13 mouse cellular contexts compared by ENCODE assay signal in genomic region chr13:83997599-83998369, GRCm38 (mm10).
DNase-seq lines count a peak whose midpoint lies in the region; TF ChIP-seq lines count a peak whose summit lies in the region.
"Had no signal": no experiment of that assay in that cellular context is flagged by ENCODE, and none has a peak within 500 bp of the region (broad histone marks: within the 10 kb centered on the region; RNA-seq: fewer than 3 reads in every experiment).

No protein-coding gene starts in this region.

- in situ Hi-C loops in CH12.LX (cut with MboI; ENCODE audit: low pct_ligation_motif_present, low pct_unique_long_range_greater_than_20kb, low sequenced_read_pairs) = no loop called here

- no peak overlapping the region for H3K27ac ChIP-seq in CH12.LX (ENCODE audit: insufficient read depth, low read depth)
- peak overlapping the region; percentile 66 for H3K27ac ChIP-seq in hindbrain, embryonic 10.5 days
- H3K27ac ChIP-seq in midbrain, embryonic 10.5 days (replicated peaks) = peak overlapping the region; percentile 79
- H3K27ac ChIP-seq in heart, adult 2 months = no peak overlapping the region
- H3K27ac ChIP-seq: limb, embryonic 15.5 days; stomach, embryonic 15.5 days had no signal

- dilution Hi-C loops in CH12.LX (cut with MboI; ENCODE audit: extremely low pct_ligation_motif_present, extremely low pct_unique_long_range_greater_than_20kb, low sequenced_read_pairs) = no loop called here

- no peak overlapping the region for H3K9ac ChIP-seq in CH12.LX (ENCODE audit: insufficient read depth, low read depth)
- no peak overlapping the region for H3K9ac ChIP-seq in heart, adult 2 months (ENCODE audit: low read depth, low read length)
- H3K9ac ChIP-seq: limb, embryonic 15.5 days; stomach, embryonic 15.5 days had no signal

- no peaks in the 10 kb centered on the region for H3K4me1 ChIP-seq in CH12.LX (ENCODE audit: control insufficient read depth in 1 of 2, insufficient read depth in 2 of 2)
- H3K4me1 ChIP-seq in hindbrain, embryonic 10.5 days (replicated peaks) = peaks cover 9% of the 10 kb centered on the region
- peaks cover 10% of the 10 kb centered on the region for H3K4me1 ChIP-seq in midbrain, embryonic 10.5 days
- no peaks in the 10 kb centered on the region for H3K4me1 ChIP-seq in heart, adult 2 months (ENCODE audit: control insufficient read depth, insufficient read depth, low read length)
- H3K4me1 ChIP-seq: limb, embryonic 15.5 days; stomach, embryonic 15.5 days had no signal

- no peak overlapping the region for H3K4me3 ChIP-seq in CH12.LX (replicated peaks in 1 of 3; ENCODE audit: low read depth in 2 of 3, low read length in 2 of 3, poor library complexity in 1 of 3)
- no peak overlapping the region for H3K4me3 ChIP-seq in hindbrain, embryonic 10.5 days
- no peak overlapping the region for H3K4me3 ChIP-seq in midbrain, embryonic 10.5 days
- no peak overlapping the region for H3K4me3 ChIP-seq in heart, adult 2 months
- H3K4me3 ChIP-seq: limb, embryonic 15.5 days; myocyte; stomach, embryonic 15.5 days had no signal

- TF ChIP-seq CTCF in CH12.LX (conservative IDR thresholded peaks at IDR 0.05 in 1 of 2, IDR thresholded peaks at IDR 0.05 in 1 of 2; ENCODE audit: low read depth in 2 of 2, low read length in 2 of 2) = no peak
- no peak for TF ChIP-seq CTCF in heart, adult 2 months (IDR thresholded peaks at IDR 0.05)

- H3K79me2 ChIP-seq in CH12.LX (replicated peaks; ENCODE audit: control insufficient read depth, extremely low read depth, insufficient read depth, poor library complexity, severe bottlenecking) = no peaks in the 10 kb centered on the region
- H3K79me2 ChIP-seq in heart, adult 2 months (replicated peaks; ENCODE audit: control insufficient read depth, insufficient read depth, low read length) = no peaks in the 10 kb centered on the region

- no peak overlapping the region for H3K4me2 ChIP-seq in CH12.LX (ENCODE audit: insufficient read depth, low read depth, poor library complexity, severe bottlenecking)
- H3K4me2 ChIP-seq: limb, embryonic 15.5 days; stomach, embryonic 15.5 days had no signal

- DNase-seq in CH12.LX (ENCODE audit: extremely low read depth) (no peak), ZHBTc4 (ENCODE audit: low read depth, low spot score) (peak; percentile 55)
- DNase-seq in hindbrain, embryonic 10.5 days (ENCODE audit: low spot score) = no peak
- peak; percentile 17 for DNase-seq in midbrain, embryonic 10.5 days (ENCODE audit: low spot score)
- DNase-seq in heart, adult 2 months = no peak
- DNase-seq in thymus, postnatal 14 days = no peak
- no peak for DNase-seq in urinary bladder, postnatal 36 days (ENCODE audit: low spot score in 2 of 2)
- no peak for DNase-seq in cerebellum, adult 11-12 months
- DNase-seq: heart, adult 18-20 months; right cerebral cortex, postnatal 25 days had no signal

- TF ChIP-seq POLR2A in CH12.LX (IDR thresholded peaks at IDR 0.05; ENCODE audit: low read depth, low read length) = no peak
- no peak for TF ChIP-seq POLR2A in heart, adult 2 months (IDR thresholded peaks at IDR 0.05; ENCODE audit: insufficient read depth, low read depth, low read length)

- H3K27me3 ChIP-seq in CH12.LX (replicated peaks) = no peaks in the 10 kb centered on the region
- H3K27me3 ChIP-seq in hindbrain, embryonic 10.5 days (ENCODE audit: insufficient read depth, poor library complexity, severe bottlenecking) = no peaks in the 10 kb centered on the region
- H3K27me3 ChIP-seq in midbrain, embryonic 10.5 days (ENCODE audit: low read depth, poor library complexity, severe bottlenecking) = no peaks in the 10 kb centered on the region
- no peaks in the 10 kb centered on the region for H3K27me3 ChIP-seq in heart, adult 2 months (ENCODE audit: control insufficient read depth, insufficient read depth, low read length)
- H3K27me3 ChIP-seq: limb, embryonic 15.5 days; stomach, embryonic 15.5 days had no signal

- TF ChIP-seq EP300 in CH12.LX (IDR thresholded peaks at IDR 0.05; ENCODE audit: low read length) = no peak
- TF ChIP-seq EP300 in heart, adult 2 months (IDR thresholded peaks at IDR 0.05; ENCODE audit: insufficient read depth, low read depth, low read length) = no peak

- no peak for TF ChIP-seq RAD21 in CH12.LX (IDR thresholded peaks at IDR 0.05; ENCODE audit: low read depth, low read length)

- H3K36me3 ChIP-seq in CH12.LX (replicated peaks in 1 of 2; ENCODE audit: control insufficient read depth in 1 of 2, insufficient read depth in 1 of 2, low read length in 1 of 2) = no peaks in the 10 kb centered on the region
- no peaks in the 10 kb centered on the region for H3K36me3 ChIP-seq in hindbrain, embryonic 10.5 days
- no peaks in the 10 kb centered on the region for H3K36me3 ChIP-seq in midbrain, embryonic 10.5 days
- no peaks in the 10 kb centered on the region for H3K36me3 ChIP-seq in heart, adult 2 months (ENCODE audit: control insufficient read depth, insufficient read depth, low read length)
- H3K36me3 ChIP-seq: limb, embryonic 15.5 days; stomach, embryonic 15.5 days had no signal

- WGBS in hindbrain, embryonic 10.5 days = 60% methylated on average over 12 of the region's 12 CpGs
- WGBS in midbrain, embryonic 10.5 days = 58% methylated on average over 12 of the region's 12 CpGs
- WGBS in heart, adult 2 months = 58% methylated on average over 12 of the region's 12 CpGs

- H3K9me3 ChIP-seq in CH12.LX (replicated peaks; ENCODE audit: low read length) = no peaks in the 10 kb centered on the region
- H3K9me3 ChIP-seq in hindbrain, embryonic 10.5 days = no peaks in the 10 kb centered on the region
- H3K9me3 ChIP-seq in midbrain, embryonic 10.5 days (replicated peaks) = no peaks in the 10 kb centered on the region
- H3K9me3 ChIP-seq: limb, embryonic 15.5 days; stomach, embryonic 15.5 days had no signal

- intact Hi-C loops in heart, adult 2 months (cut with DNase I) = no loop called here

TF ChIP-seq in CH12.LX, 34 proteins besides CTCF, POLR2A, EP300 and RAD21:
- TF ChIP-seq ELF1 (IDR thresholded peaks at IDR 0.05; ENCODE audit: low read depth, low read length) = peak; percentile 65
- TF ChIP-seq HCFC1 (IDR thresholded peaks at IDR 0.05; ENCODE audit: low read depth, low read length) = no peak
- no peak for TF ChIP-seq CHD1 (IDR thresholded peaks at IDR 0.05; ENCODE audit: low read depth, low read length)
- no peak for TF ChIP-seq RCOR1 (conservative IDR thresholded peaks at IDR 0.05; ENCODE audit: low read depth, low read length)

Comparison
In these comparisons a context has a peak if more than half of its experiments do, and no peak if none do; other contexts are left out.
1. DNase-seq: peak in ZHBTc4 (single experiment) and midbrain, embryonic 10.5 days (single experiment); none in CH12.LX (single experiment), hindbrain, embryonic 10.5 days (single experiment), heart, adult 2 months (0 of 2), thymus, postnatal 14 days (single experiment), urinary bladder, postnatal 36 days (0 of 2) and cerebellum, adult 11-12 months (single experiment).
2. H3K27ac ChIP-seq: peak in hindbrain, embryonic 10.5 days (single experiment) and midbrain, embryonic 10.5 days (single experiment); none in CH12.LX (single experiment) and heart, adult 2 months (single experiment).